Mouse (Mus musculus): ENCODE measurements around the gene Efemp2.

Gene Efemp2

DNA sequence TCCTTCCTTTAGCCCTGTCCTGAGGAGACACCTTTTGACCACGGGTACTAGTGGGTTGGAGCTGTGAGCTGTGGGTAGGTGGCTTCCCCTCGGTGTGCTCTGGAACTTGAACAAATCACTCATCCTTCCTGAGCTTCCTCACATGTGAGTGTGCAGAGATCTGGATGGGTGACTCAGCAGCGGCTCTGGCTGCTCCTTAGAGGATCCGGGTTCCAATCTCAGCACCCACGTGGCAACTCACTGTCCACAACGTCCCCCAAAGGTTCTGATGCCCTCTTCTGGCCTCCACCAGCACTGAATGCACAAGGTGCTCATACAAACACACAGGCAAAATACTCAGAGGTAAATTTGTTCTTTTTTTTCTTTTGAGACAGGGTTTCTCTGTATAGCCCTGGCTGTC lies 22.0 kb upstream of the Efemp2 start:
- no peak for ATAC-seq (ENCODE audit: low TSS enrichment)

DNA sequence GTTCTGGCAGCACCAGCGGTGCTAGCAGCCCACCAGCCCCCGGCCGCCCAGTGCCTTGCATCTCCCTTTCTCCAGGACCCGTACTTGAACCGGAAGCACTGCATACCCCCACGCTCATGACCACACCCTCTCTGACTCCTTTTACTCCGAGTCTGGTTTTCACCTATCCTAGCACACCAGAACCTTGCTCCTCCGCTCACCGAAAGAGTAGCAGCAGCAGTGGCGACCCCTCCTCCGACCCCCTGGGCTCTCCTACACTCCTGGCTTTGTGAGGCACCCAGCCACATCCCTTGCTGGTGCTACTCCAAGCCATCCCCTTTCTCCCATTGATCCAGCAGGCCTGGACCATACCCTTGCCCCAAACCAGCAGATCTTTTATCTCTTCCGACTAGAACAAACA lies 18.7 kb upstream of the Efemp2 start:
- no peak for ATAC-seq (ENCODE audit: low TSS enrichment)

GRCm38 (mm10) chr19:5455568-5455967 lies 18.2 kb upstream of the Efemp2 start:
- no peak for ATAC-seq (ENCODE audit: low TSS enrichment)

- 0 out of 2 replicates have a peak, but pooled peaks have one; percentile 13 for ATAC-seq (ENCODE audit: low TSS enrichment)
Measured at GRCm38 (mm10) chr19:5456241-5456921, 17.4 kb upstream of the Efemp2 start.

- peak; percentile 74 for ATAC-seq (ENCODE audit: low TSS enrichment)
Measured at GRCm38 (mm10) chr19:5456922-5457745, 16.6 kb upstream of the Efemp2 start.

DNA sequence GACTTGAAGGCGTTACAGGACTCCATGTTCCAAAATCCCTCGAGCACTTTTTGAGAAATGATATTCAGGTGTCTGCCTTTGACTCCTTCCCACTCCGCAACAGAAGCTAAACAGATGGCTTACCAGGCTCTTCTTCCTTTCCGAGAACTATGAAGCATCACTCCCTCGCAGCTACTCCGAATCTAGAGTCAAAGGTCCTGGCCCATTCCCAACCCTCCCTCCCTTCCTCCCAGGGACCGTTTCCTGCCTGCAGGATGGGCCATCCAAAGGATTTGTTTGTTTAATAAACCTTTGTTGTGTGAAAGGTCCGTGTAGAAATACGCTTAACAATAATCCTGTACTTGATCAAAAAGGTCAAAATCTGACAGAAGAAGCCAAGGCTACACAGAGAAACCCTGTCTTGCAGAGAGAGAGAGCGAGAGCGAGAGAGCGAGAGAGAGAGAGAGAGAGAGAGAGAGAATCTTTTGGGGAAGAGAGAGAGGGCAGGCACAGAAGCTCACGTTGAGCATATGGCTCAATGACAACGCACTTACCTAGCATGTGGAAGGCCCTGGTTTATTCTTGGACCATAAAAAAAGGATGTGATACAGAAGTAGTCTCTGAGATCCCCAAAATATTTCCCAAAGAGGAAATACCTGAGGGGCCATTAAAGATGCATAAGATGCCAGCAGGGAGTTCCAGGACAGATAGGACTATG lies 15.9 kb upstream of the Efemp2 start, which contains the start of gene Ccdc85b:
Gene Ccdc85b, minus strand, starts transcription at position 149 of the 697 bp plus-strand sequence.
- 0 out of 2 replicates have a peak, but pooled peaks have one; percentile 3 for ATAC-seq (ENCODE audit: low TSS enrichment)

DNA sequence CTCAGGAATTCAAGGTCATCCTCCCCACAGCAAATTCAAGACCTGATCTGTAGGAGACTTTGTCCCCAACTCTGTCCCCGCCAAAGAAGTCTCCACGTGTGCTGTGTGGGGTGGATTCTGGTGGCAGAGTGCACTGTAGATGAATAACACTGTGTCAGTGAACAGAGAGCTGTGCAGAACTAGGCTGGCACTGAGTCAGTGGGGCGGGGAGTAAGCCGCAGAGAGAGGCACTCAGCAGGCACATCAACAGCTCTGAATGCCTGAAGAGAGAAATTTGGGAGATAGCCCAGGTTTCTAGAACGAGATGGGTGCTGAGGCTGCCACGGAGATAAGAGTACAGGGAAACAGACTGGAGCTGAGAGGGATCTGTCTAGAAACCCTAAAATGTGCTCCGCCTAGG lies 14.7 kb upstream of the Efemp2 start:
- peak; percentile 28; the same call in 1 of the 2 replicates for ATAC-seq (ENCODE audit: low TSS enrichment)

DNA sequence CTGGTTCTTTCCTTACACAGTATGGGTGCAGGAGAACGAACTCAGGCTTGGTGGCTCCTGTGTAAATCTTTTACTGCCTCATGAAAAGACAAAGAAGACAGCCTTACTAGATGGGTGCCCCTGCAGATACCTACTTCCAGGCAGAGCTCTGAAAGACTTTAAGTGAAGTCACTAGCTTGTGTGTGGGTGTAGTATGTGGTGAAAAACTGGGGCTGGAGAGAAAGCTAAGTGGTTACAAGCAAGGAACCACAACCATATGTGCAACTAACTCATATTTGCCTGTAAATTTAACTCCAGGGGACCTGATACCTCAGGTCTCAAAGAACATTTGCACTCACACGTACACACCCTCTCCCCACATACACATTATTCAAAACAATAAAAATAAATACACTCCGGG lies 13.9 kb upstream of the Efemp2 start:
- ATAC-seq (ENCODE audit: low TSS enrichment) = no peak

DNA sequence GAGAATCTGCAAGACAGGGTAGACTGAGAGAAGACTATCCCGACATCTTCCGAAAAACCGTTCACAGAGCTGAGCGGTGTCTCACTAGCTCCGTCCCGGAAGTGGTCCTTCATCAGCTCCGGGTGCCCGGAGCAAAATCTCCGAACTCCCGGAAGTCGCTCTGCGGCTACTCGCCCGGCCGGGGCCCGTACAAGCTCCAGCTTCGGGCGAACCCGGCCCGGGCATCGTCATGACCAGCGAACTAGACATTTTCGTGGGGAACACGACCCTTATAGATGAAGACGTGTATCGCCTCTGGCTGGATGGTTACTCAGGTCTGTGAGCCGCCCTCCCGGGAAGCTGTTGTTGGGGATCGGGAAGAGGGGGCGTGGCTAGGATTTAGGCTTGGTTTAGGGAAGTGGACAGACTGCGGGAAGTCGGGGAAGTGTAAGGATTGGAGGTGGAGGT lies 13.3 kb upstream of the Efemp2 start, which contains the start of gene Fibp:
Gene Fibp, plus strand, starts transcription at position 151 of the 447 bp plus-strand sequence.
- ATAC-seq (ENCODE audit: low TSS enrichment) = peak; percentile 50; the same call in 1 of the 2 replicates

- no peak for ATAC-seq (ENCODE audit: low TSS enrichment)
Measured at GRCm38 (mm10) chr19:5461411-5461810, 12.3 kb upstream of the Efemp2 start.

GRCm38 (mm10) chr19:5463212-5463611 lies 10.5 kb upstream of the Efemp2 start:
- ATAC-seq (ENCODE audit: low TSS enrichment) = no peak

DNA sequence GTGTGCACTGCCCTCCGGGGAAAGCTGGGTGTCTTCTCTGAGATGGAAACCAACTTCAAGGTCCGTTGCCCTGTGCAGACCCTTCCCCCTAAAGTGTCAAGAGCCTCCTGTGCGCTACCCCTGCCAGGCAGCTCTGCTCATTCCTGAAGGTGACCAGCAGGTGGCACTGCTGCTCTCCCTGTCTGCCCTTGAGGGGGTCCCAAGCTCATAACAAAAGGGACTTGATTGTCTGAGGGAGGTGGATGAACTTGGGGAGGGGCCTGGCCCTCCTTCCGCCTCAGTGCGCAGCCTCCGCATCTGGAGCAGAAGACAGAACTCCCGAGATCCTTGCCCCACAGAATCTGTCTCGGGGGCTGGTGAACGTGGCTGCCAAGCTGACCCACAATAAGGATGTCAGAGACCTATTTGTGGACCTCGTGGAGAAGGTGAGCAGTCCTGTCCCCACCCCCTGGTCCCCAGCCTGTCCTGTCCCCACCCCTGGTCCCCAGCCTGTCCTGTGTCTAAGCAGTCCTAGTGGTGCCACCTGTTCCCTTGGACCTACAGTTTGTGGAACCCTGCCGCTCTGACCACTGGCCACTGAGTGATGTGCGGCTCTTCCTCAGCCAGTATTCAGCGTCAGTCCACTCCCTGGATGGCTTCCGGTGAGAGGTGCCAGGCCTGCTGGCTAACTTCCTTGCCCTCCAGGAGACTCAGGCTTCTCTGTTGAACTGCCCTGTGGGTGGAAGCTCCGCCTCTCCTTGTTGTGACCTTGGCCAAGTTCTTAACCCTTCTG lies 9.8 kb upstream of the Efemp2 start:
- no peak for ATAC-seq (ENCODE audit: low TSS enrichment)

- ATAC-seq (ENCODE audit: low TSS enrichment) = no peak
Measured at GRCm38 (mm10) chr19:5465037-5465436, 8.7 kb upstream of the Efemp2 start.

GRCm38 (mm10) chr19:5466916-5467500 lies 6.7 kb upstream of the Efemp2 start:
- no peak for ATAC-seq (ENCODE audit: low TSS enrichment)

DNA sequence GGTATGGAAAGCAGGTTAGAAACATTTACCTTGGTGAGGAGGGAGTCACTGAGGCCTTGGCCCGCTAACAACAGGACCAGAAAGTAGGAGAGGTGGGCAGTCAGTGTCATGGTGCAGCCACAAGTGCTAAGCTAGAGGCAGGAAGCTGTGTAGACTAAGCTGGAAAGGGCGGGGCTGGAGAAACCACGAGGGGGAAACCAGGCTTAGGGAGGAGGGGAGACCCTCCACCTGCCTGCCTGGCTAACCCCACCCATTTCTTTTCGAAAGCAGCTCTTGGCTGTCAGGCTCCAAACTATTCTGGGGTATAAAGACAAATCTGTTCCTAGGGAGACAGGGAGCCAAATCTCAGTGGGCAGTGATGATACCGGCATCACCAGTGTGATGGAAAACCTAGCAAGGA lies 5.4 kb upstream of the Efemp2 start, which contains the start of gene Ctsw:
Gene Ctsw, minus strand, starts transcription at position 134 of the 400 bp plus-strand sequence.
- no peak for ATAC-seq (ENCODE audit: low TSS enrichment)

GRCm38 (mm10) chr19:5471846-5472245 lies 1.9 kb upstream of the Efemp2 start:
- no peak for ATAC-seq (ENCODE audit: low TSS enrichment)

DNA sequence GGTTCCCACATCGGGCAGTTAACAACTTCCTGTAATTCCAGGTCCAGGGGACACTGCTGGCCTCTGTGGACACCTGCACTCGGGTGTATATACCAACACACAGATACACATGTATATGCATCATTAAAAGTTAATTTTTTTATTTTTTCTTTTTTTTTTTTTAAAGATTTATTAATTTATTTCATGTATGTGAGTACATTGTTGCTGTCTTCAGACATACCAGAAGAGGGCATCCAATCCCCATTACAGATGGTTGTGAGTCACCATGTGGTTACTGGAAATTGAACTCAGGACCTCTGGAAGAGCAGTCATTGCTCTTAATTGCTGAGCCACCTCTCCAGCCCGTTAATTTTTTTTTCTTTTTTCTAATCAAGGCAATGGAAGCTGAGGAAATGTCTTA lies 897 bp upstream of the Efemp2 start:
- ATAC-seq (ENCODE audit: low TSS enrichment) = no peak

DNA sequence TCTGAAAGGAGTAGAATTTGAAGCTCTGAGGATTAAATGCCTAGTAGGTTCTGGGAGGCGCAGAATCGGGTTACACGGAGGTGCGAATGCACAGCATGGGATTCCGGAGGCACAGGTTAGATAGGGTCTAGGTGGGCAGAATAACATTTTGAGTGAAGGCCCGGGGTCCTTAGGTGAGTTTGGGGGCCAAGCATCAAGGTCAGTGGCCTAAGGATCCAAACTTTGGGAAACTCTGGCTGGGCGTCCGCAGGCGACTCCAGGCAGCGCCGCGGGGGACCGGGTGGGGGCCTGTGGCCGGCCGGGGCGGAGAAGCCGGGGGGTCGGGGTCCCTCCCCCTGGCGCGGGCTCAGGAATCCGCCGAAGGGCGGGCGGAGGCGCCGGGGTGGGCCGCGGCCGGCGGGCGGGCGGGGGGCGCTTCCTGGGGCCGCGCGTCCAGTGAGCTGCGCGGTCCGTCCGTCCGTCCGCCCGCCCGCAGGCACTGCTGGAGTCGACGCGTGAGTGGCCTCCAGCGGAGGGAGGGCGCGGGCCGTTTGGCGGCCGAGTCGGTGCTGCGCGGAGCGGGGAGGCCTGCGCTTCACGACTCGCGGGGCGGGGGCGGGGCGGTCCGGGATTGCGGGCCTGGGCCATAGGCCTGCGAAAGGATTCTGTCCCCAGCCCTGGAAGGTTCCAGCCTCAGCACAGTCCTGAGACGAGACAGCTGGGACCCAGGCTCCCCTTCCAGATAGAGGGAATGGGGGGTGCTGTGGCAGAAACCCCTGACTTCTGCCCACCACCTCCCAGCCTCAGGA lies 721 bp downstream of the Efemp2 start:
- ATAC-seq (ENCODE audit: low TSS enrichment) = 0 out of 2 replicates have a peak, but pooled peaks have one; percentile 32

DNA sequence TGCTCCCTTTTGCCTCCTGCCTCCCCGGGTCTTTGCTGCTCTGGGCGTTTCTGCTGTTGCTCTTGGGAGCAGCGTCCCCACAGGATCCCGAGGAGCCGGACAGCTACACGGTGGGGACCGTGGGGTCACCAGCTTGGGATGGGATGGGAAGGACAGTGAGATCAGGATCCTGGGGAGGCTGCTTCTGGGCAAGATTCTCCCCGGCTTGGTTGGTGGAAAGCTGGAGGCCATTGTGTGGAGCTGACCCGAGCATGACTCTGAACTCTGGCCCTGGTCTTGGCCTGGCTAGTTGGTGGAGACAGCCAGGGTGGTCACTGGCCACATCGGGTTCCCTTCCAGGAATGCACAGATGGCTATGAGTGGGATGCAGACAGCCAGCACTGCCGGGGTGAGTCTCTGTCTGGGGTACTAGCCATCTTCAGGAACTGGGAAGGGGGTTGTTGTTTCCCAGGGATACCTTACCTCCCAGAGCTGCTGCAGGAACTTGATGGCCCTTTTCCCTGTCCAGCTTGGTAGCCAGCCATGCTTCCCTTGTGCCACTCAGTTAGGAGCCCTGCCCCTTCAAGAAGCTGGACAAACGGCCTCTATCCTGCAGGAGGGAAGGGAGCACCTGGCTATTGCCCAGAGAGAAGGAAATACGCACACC lies 1.4 kb downstream of the Efemp2 start:
- ATAC-seq (ENCODE audit: low TSS enrichment) = no peak

Data from frontal cortex, adult (tissue).